In the genomic region with DNA sequence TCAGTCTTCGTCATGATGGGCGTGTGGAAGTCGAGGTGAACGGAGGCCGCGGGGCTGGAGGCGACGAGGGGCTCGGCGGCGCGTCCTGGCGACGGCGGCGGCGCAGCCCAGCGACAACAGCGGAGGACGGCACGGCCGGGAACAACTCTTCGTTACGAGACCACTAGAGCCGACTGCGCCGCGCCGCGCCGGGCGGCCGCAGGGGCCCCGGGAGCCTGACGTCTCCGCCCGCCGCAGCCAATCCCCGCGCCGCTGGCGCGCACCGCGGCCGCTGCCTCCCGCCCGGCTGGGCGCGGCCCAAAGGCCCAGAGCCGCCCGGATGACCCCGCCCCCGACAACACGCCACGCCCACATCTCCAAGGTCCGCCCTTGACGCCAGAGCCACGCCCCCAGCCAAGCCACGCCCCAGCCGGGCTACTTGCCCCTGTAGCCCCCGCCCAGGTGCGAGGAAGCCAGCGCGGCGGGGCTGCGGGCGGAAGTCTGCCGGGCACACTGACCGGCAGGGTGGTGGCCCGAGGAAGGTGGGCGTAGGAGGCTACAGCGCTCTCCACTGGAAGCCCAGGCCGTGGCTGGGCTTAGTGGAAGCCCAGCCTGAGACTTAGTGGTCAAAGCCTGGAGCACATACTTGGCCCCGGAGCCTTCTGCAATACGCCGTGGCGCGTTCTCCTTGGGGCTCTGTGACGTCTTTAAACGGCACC, we compare ENCODE assay signal across 8 mouse cellular contexts. TPM values are rescaled to one million over a fixed set of nuclear protein-coding genes. Genes with fewer than 3 reads are reported as not detected.
DNase-seq lines count a peak whose midpoint lies in the region; ATAC-seq and TF ChIP-seq lines count a peak whose summit lies in the region.

TSS of gene Atp1b3 (minus strand) at position 302 of the 698 bp plus-strand sequence.

- H3K36me3 ChIP-seq in MEL (ENCODE audit: control insufficient read depth in 1 of 2, insufficient read depth in 2 of 2, low read length in 2 of 2), result peaks cover 0 to 21% of the 10 kb centered on the region in 2 experiments; a peak in 2 of 4 replicates
- no peaks in the 10 kb centered on the region for H3K36me3 ChIP-seq in lung, embryonic 16.5 days (ENCODE audit: control insufficient read depth, insufficient read depth, low read length)

- TF ChIP-seq RAD21 in MEL (IDR thresholded peaks at IDR 0.05; ENCODE audit: low read depth, low read length), result no peak

- H3K9ac ChIP-seq in MEL (ENCODE audit: control insufficient read depth, low read depth, low read length, poor library complexity, severe bottlenecking), result peak within 1 kb of the TSS; percentile 92
- peak within 1 kb of the TSS; percentile 87 for H3K9ac ChIP-seq in lung, embryonic 16.5 days (ENCODE audit: low read length)

- under 1% methylated on average over 81 of the region's 81 CpGs for WGBS in cerebellum, adult 2 months
- WGBS in lung, embryonic 16.5 days, result under 1% methylated on average over 31 of the region's 81 CpGs

- peak; percentile 95 for DNase-seq in MEL (ENCODE audit: low read depth, low spot score)
- peak; percentile 98 to 100 for DNase-seq in cerebellum, adult 2 months
- DNase-seq in forelimb bud, embryonic 11.5 days (ENCODE audit: low read depth, low spot score), result peak; percentile 96
- peak; percentile 96 for DNase-seq in layer of hippocampus, adult 9-10 months (ENCODE audit: low spot score)
- DNase-seq in ovary, postnatal 10 days (ENCODE audit: low spot score), result peak; percentile 99
- peak; percentile 98 to 100 for DNase-seq in thymus, postnatal 10 days (ENCODE audit: low spot score in 2 of 2)

- TF ChIP-seq POLR2A in MEL (IDR thresholded peaks at IDR 0.05; ENCODE audit: control insufficient read depth in 1 of 2, insufficient read depth in 1 of 2, low read depth in 1 of 2, low read length in 2 of 2, poor library complexity in 1 of 2), result peak; percentile 80 to 88
- peak; percentile 51 for TF ChIP-seq POLR2A in cerebellum, adult 2 months (IDR thresholded peaks at IDR 0.05; ENCODE audit: borderline replicate concordance, insufficient read depth, low read length)

- no peaks in the 10 kb centered on the region for H3K27me3 ChIP-seq in MEL (ENCODE audit: control insufficient read depth in 1 of 2, insufficient read depth in 2 of 2, low read length in 2 of 2)
- no peaks in the 10 kb centered on the region for H3K27me3 ChIP-seq in cerebellum, adult 2 months (ENCODE audit: control insufficient read depth, insufficient read depth, low read length)
- no peaks in the 10 kb centered on the region for H3K27me3 ChIP-seq in lung, embryonic 16.5 days (ENCODE audit: control insufficient read depth, insufficient read depth, low read depth, low read length)

- peak within 1 kb of the TSS; percentile 80 for H3K27ac ChIP-seq in MEL (ENCODE audit: control insufficient read depth, low read depth, low read length)
- peak within 1 kb of the TSS; percentile 78 for H3K27ac ChIP-seq in cerebellum, adult 2 months (ENCODE audit: insufficient read depth, low read length)
- peak within 1 kb of the TSS; percentile 96 for H3K27ac ChIP-seq in lung, embryonic 16.5 days (ENCODE audit: low read length)

- H3K4me2 ChIP-seq in lung, embryonic 16.5 days (ENCODE audit: low read depth, low read length), result peak within 1 kb of the TSS; percentile 76

- no peak for TF ChIP-seq CTCF in MEL (IDR thresholded peaks at IDR 0.05 in 2 of 3, conservative IDR thresholded peaks at IDR 0.05 in 1 of 3; ENCODE audit: control insufficient read depth in 1 of 3, insufficient read depth in 1 of 3, low read depth in 2 of 3, low read length in 3 of 3, poor library complexity in 1 of 3, severe bottlenecking in 1 of 3)
- no peak for TF ChIP-seq CTCF in cerebellum, adult 2 months (IDR thresholded peaks at IDR 0.05; ENCODE audit: borderline replicate concordance, insufficient read depth, low read depth, low read length)

- no peaks in the 10 kb centered on the region for H3K9me3 ChIP-seq in MEL (replicated peaks; ENCODE audit: insufficient read depth, low read length)
- no peaks in the 10 kb centered on the region for H3K9me3 ChIP-seq in lung, embryonic 16.5 days (ENCODE audit: control insufficient read depth, low read length)

- ATAC-seq in hematopoietic stem cell, adult 5-6 weeks (replicated peaks in 1 of 2; ENCODE audit: insufficient read depth in 1 of 2, low FRiP score in 2 of 2, low TSS enrichment in 1 of 2, low read depth in 1 of 2, poor library complexity in 2 of 2, severe bottlenecking in 2 of 2), result peak; percentile 89 to 90
- peak; percentile 99 for ATAC-seq in lung, embryonic 16.5 days (ENCODE audit: low read depth)

- H3K4me1 ChIP-seq in MEL (ENCODE audit: control insufficient read depth in 1 of 2, insufficient read depth in 2 of 2, low read length in 2 of 2), result peaks cover 5 to 8% of the 10 kb centered on the region in 2 experiments
- H3K4me1 ChIP-seq in cerebellum, adult 2 months (ENCODE audit: control insufficient read depth, insufficient read depth, low read length), result peaks cover 13% of the 10 kb centered on the region; the same call in 1 of the 2 replicates
- peaks cover 17% of the 10 kb centered on the region for H3K4me1 ChIP-seq in lung, embryonic 16.5 days (replicated peaks; ENCODE audit: control insufficient read depth, insufficient read depth, low read length)

- TF ChIP-seq EP300 in MEL (IDR thresholded peaks at IDR 0.05; ENCODE audit: low read depth in 1 of 2, low read length in 2 of 2), result no peak

- peaks cover 33% of the 10 kb centered on the region for H3K79me2 ChIP-seq in MEL (ENCODE audit: control insufficient read depth, insufficient read depth, low read length, poor library complexity)

- H3K4me3 ChIP-seq in MEL (ENCODE audit: control insufficient read depth in 1 of 2, insufficient read depth in 1 of 2, low read depth in 2 of 2, low read length in 2 of 2), result peak within 1 kb of the TSS; percentile 95
- H3K4me3 ChIP-seq in cerebellum, adult 2 months (replicated peaks; ENCODE audit: insufficient read depth, low read depth, low read length), result peak within 1 kb of the TSS; percentile 81
- peak within 1 kb of the TSS; percentile 88 for H3K4me3 ChIP-seq in lung, embryonic 16.5 days (ENCODE audit: low read length)

TF ChIP-seq in MEL, 35 proteins besides CTCF, POLR2A, EP300 and RAD21:
- peak; percentile 60; the same call in 1 of the 2 replicates for TF ChIP-seq ZMIZ1 (IDR thresholded peaks at IDR 0.05; ENCODE audit: low read depth, low read length)
- peak; percentile 54; the same call in 1 of the 2 replicates for TF ChIP-seq MAZ (IDR thresholded peaks at IDR 0.05; ENCODE audit: low read depth, low read length)
- TF ChIP-seq MAFK (IDR thresholded peaks at IDR 0.05; ENCODE audit: borderline replicate concordance, low read depth, low read length), result no peak
- no peak for TF ChIP-seq ZNF384 (IDR thresholded peaks at IDR 0.05; ENCODE audit: low read depth, low read length)
- no peak for TF ChIP-seq CHD1 (IDR thresholded peaks at IDR 0.05; ENCODE audit: low read depth, low read length)
- no peak for TF ChIP-seq UBTF (IDR thresholded peaks at IDR 0.05; ENCODE audit: borderline replicate concordance, insufficient read depth, low read depth, low read length)
- no peak for TF ChIP-seq USF1 (IDR thresholded peaks at IDR 0.05; ENCODE audit: low read depth, low read length)
- TF ChIP-seq SMC3 (IDR thresholded peaks at IDR 0.05; ENCODE audit: low read depth, low read length), result no peak
- peak; percentile 78 for TF ChIP-seq NELFE (IDR thresholded peaks at IDR 0.05; ENCODE audit: low read depth, low read length)
- 0 out of 2 replicates have a peak, but pooled peaks have one; percentile 36 for TF ChIP-seq NRF1 (IDR thresholded peaks at IDR 0.05; ENCODE audit: insufficient read depth, low read depth, low read length, poor library complexity, severe bottlenecking)
- TF ChIP-seq MXI1 (IDR thresholded peaks at IDR 0.05; ENCODE audit: low read depth, low read length), result peak; percentile 19; the same call in 1 of the 2 replicates
- TF ChIP-seq POLR2AphosphoS2 (IDR thresholded peaks at IDR 0.05; ENCODE audit: low read length), result peak; percentile 60; the same call in 1 of the 2 replicates
- peak; percentile 30; the same call in 1 of the 2 replicates for TF ChIP-seq SIN3A (IDR thresholded peaks at IDR 0.05; ENCODE audit: low read length)
- TF ChIP-seq POLR2AphosphoS5 (IDR thresholded peaks at IDR 0.05; ENCODE audit: borderline replicate concordance, low read depth, low read length), result no peak
- peak; percentile 53 for TF ChIP-seq HCFC1 (IDR thresholded peaks at IDR 0.05; ENCODE audit: low read depth, low read length)
- TF ChIP-seq TBP (IDR thresholded peaks at IDR 0.05; ENCODE audit: low read depth, low read length), result no peak; the same call in 1 of the 2 replicates
- TF ChIP-seq USF2 (IDR thresholded peaks at IDR 0.05; ENCODE audit: borderline replicate concordance in 1 of 2, insufficient read depth in 1 of 2, low read depth in 1 of 2, low read length in 2 of 2), result no peak
- TF ChIP-seq GABPA (IDR thresholded peaks at IDR 0.05; ENCODE audit: low read depth, low read length), result no peak
- TF ChIP-seq ZC3H11A (IDR thresholded peaks at IDR 0.05; ENCODE audit: low read depth, low read length), result no peak
- no peak for TF ChIP-seq CHD2 (IDR thresholded peaks at IDR 0.05; ENCODE audit: low read length)
- TF ChIP-seq ELF1 (IDR thresholded peaks at IDR 0.05; ENCODE audit: low read depth, low read length), result peak; percentile 57; the same call in 1 of the 2 replicates
- no peak for TF ChIP-seq E2F4 (IDR thresholded peaks at IDR 0.05; ENCODE audit: borderline replicate concordance, low read depth, low read length)
- TF ChIP-seq JUND (IDR thresholded peaks at IDR 0.05; ENCODE audit: low read depth, low read length), result no peak
- TF ChIP-seq BHLHE40 (IDR thresholded peaks at IDR 0.05; ENCODE audit: borderline replicate concordance, low read depth, low read length), result no peak
TF ChIP-seq in MEL: peak in this region for 9.

RNA-seq across cellular contexts. Expression of gene Atp1b3, which starts in this region (rescaled TPM):
- total RNA-seq in MEL (2012; rRNA removed), result 57.8 TPM in 2 replicates
- 10 to 100 TPM in 1 of 2 experiments, not detected in 1; 70.6 TPM for polyA plus RNA-seq in MEL (2012; ENCODE audit: insufficient read depth in 1 of 2, insufficient read length in 2 of 2, low read depth in 1 of 2, low replicate concordance in 2 of 2, missing spikeins in 1 of 2)
- 179 and 202 TPM in 2 replicates for polyA plus RNA-seq in cerebellum, adult 2 months (2012; rRNA removed)
- 100 and 146 TPM in 2 replicates for total RNA-seq in hematopoietic stem cell, adult 5-6 weeks (2017)
- polyA plus RNA-seq in lung, embryonic 16.5 days (2015; fragmentation: Nextera tagmentation; extraction: Ambion mirVana), result 177 and 188 TPM in 2 replicates

Comparison
In these comparisons a context has a peak if more than half of its experiments do, and no peak if none do; other contexts are left out.
1. Peak in every context shown above with its lines: DNase-seq, ATAC-seq, H3K4me3 ChIP-seq and H3K27ac ChIP-seq.